Mouse (Mus musculus) thymus, postnatal 14 days (tissue): Measurements from ENCODE around the gene Ttc25.
A peak's percentile ranks its signal among the peaks of the same experiment; 100 is the strongest.
"Not testable (repeated sequence)": the region's sequence is repeated elsewhere in the genome, so short reads cannot be mapped to it uniquely, and the experiment has no call there.

Experiments used
- DNase-seq: peaks from one replicate; pipeline ENCODE4 v3.0.0; 2021

Ttc25 gene

DNA sequence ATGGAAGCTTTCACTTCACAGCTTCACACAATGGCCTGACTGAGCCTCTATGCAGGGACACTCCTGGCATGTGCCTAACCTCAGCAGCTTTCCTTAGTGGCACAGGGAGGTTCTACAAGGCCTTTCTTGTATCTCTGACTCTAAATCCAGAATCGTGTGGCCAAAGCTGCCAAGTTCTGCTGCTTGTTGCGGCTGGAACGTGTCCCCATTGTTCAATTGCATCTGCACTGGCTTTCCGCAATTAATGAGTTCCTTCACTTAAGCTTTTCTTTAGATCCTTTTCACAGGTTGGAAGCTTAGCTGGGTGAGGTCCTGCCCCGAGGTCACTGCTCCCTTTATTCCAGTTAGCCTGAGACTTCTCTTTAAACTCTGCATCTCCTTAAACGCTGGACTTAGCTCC is 11.5 kb upstream of the Ttc25 start:
- DNase-seq = no peak

DNA sequence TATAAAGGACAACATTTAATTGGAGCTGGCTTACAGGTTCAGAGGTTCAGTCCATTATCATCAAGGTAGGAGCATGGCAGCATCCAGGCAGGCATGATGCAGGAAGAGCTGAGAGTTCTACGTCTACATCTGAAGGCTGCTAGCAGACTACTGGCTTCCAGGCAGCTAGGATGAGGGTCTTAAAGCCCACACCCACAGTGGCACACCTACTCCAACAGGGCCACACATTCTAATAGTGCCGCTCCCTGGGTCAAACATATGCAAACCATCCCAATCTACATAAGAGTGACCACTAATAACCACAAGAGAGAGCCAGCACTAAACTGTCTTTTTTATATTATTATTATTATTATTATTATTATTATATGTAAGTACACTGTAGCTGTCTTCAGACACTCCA is 11.0 kb upstream of the Ttc25 start:
- not testable (repeated sequence) for DNase-seq

DNA sequence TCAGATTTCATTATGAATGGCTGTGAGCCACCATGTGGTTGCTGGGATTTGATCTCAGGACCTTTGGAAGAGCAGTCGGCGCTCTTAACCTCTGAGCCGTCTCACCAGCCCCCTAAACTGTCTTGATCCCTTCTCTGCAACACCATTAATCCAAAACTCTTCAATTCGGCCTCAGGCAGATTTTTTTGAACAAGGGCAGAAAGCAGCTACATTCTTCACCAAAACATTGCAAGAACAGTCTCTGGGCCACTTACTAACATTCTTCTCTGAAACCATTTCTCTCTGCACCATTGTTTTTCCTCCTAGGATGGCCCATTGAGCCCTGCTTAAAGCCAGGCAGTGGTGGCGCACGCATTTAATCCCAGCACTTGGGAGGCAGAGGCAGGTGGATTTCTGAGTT is 10.6 kb upstream of the Ttc25 start:
- not testable (repeated sequence) for DNase-seq

DNA sequence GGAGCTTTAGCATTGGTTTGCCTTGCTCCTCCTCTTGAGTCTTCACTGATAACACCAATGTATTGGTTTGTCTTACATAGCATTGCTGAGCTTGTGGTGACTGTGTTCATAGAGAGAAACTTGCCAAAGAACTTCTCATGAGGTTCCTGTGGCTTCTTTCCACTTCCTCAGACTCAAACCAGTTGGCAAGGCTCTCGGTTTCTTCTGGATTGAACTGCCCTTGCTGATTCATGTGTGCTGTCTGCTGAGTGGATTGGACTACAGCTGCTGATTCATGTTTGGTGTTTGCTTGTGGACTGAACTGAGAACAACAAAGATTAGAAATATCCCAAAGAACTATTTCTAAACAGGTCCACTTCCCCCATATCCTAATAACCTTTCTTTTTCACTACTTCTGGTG is 9.4 kb upstream of the Ttc25 start:
- DNase-seq = no peak

DNA sequence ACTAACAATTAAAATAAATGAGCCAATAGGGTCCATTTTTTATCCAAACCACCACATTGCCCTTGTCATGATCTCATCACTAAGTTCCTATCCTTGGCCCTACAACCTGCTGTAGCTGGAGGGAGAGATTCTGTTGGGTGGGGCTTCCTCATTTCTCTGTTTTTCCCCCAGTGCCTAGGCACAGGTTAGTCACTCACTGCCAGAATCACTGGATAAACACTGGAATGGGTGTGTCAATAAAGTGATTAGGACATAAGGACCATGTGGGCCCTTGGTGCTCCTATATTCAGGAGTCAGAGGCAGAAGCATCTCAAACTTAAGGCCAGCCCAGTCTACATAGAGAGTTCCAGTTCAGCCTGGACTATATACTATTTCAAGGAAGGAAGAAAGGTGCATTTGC is 8.9 kb upstream of the Ttc25 start:
- no peak for DNase-seq

GRCm38 (mm10) chr11:100540966-100541365 is 4.4 kb upstream of the Ttc25 start:
- no peak for DNase-seq

DNA sequence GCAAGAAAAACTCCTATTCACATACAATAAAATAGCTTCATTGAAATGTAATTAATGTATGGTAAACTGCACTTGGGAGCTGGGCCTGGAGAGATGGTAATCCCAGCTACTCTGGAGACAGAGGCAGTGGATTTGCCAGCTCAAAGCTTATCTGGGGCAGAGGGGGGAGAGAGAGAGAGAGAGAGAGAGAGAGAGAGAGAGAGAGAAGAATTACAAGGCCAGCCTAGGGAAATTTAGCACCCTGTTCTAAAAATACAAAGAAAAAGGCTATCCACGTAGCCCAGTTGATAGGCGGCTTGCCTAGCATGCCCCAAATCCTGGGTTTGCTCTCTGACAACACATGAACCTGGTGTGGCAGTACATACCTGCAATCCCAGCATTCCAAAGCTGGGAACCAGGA is 3.8 kb upstream of the Ttc25 start:
- no peak for DNase-seq

- no peak for DNase-seq
Observed at GRCm38 (mm10) chr11:100545746-100546085, 309 bp downstream of the Ttc25 start.

GRCm38 (mm10) chr11:100546955-100547354 is 1.5 kb downstream of the Ttc25 start:
- no peak for DNase-seq

GRCm38 (mm10) chr11:100548141-100548540 is 2.7 kb downstream of the Ttc25 start:
- DNase-seq = no peak

DNA sequence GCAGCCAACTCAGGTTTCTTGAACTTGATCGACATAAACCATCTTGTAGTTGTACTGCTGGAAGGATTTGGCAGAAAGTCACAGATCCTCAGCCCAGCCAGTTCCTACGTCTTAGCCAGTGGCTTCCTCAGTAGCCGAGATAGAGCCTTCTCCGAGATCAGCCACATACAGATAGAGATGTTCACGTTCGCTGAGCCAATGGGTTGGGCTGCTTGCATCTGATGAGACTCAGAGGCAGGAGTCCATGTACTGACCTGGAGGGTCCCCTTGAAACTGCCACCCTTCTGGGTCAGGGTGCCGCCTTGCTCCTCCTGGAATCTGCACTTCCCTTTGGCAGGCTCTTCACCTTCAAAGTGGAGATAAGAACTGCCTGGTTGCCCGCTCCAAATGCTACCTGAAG is 4.1 kb downstream of the Ttc25 start:
- no peak for DNase-seq

GRCm38 (mm10) chr11:100550101-100550500 is 4.7 kb downstream of the Ttc25 start:
- DNase-seq = no peak

- no peak for DNase-seq
Observed at GRCm38 (mm10) chr11:100552842-100553241, 7.4 kb downstream of the Ttc25 start.

DNA sequence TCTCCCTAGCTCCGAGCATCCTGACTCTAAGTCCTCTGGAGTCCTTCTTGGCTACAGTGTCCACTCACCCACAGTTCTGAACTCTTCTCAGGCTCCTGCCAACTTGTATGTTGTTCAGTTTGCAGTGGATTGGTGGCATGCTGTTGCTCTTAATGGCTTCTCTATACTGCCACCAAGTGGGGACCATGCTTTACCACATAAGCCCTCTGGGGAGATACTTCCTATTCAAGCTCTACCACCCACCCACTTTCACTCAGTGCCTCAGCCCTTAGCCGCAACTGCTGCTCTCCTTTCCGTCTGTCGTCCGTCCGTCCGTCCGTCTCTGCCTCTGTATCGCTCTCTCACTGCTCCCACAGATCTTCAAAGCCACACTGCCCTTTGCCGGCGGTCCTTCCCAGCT is 10.2 kb downstream of the Ttc25 start:
- DNase-seq = peak; percentile 80

GRCm38 (mm10) chr11:100557563-100557962 is 12.2 kb downstream of the Ttc25 start:
- DNase-seq = no peak

DNA sequence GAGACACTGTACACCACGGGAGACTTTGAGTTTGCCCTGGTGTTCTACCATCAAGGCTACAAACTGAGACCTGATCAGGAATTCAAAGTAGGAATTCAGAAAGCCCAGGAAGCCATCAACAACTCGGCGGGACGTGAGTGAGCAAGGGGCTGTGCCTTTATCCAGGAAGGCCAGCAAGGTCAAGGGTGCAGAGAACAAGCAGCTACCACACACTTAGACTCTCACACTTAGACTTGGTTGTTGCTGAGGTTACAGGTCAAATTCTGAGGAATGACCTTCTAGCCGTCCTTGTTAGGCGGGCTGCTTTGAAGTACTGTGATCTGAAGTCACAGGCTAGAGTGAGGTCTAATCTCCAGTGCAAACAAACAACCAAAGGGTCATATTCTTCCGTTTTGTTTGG is 14.1 kb downstream of the Ttc25 start:
- DNase-seq = no peak

GRCm38 (mm10) chr11:100561748-100562147 is 16.3 kb downstream of the Ttc25 start:
- DNase-seq = no peak

GRCm38 (mm10) chr11:100564297-100564696 is 18.9 kb downstream of the Ttc25 start:
- DNase-seq = no peak

DNA sequence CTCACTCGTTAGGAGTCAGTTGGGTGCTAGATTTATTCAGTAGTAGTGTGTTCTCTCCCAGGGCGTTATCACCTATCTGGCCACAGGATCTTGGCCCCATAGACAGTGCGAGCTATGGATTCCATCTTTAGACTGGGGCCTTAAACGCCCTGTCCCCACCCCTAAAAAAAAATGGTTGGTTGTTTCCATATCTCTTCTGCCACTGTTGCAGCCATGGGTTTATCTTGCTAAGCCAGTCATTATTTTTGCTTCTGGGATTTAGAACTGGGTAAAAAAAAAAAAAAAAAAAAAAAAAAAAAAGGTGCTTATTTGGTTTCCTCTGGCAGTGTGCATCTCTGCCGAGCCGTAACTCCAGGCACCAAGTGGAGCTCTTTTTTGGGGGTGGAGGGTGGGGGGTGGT is 19.3 kb downstream of the Ttc25 start:
- DNase-seq = no peak

- DNase-seq = no peak
Observed at GRCm38 (mm10) chr11:100567229-100567628, 21.8 kb downstream of the Ttc25 start.

DNA sequence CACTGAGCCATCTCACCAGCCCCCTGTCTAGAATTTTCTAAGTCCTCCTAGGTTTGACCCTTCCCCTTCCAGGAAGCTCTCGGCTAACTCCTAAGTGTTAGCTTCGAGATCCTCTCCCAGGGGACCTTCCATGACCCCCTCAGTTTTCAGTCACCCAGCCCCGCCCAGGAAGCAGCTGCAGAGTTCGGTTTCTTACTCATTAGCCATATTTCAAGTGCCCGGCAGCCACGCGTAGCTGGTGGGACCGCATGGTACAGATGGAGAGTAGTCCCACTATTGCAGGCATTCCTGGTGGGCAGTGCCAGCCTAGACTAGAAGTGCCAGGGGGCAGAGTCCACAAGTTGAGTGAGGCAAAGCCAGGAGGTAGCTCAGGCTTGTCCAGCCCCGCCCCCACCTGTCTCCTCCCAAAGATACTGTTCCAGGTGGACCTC is 22.4 kb downstream of the Ttc25 start:
- DNase-seq = no peak

DNA sequence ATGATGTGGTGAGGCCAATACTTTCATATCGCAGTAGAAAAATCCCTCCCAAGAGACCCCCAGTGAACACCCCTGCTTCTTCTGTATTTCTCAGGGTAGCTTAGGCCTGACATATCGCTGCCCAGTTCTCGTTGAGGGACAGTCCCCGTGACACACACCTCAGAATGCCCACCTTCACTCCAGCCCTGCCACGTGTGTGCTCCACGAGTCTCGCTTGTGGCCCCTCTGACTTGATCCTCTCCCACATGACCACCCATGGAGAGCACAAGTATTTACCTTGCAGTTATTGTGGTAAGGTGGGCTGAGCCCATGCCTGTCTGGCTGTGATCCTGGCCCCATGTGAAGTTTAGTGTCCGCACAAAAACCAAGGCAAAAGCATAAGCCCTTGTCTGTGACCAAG is 23.3 kb downstream of the Ttc25 start:
- DNase-seq = no peak

GRCm38 (mm10) chr11:100569789-100570188 is 24.4 kb downstream of the Ttc25 start:
- DNase-seq = no peak

DNA sequence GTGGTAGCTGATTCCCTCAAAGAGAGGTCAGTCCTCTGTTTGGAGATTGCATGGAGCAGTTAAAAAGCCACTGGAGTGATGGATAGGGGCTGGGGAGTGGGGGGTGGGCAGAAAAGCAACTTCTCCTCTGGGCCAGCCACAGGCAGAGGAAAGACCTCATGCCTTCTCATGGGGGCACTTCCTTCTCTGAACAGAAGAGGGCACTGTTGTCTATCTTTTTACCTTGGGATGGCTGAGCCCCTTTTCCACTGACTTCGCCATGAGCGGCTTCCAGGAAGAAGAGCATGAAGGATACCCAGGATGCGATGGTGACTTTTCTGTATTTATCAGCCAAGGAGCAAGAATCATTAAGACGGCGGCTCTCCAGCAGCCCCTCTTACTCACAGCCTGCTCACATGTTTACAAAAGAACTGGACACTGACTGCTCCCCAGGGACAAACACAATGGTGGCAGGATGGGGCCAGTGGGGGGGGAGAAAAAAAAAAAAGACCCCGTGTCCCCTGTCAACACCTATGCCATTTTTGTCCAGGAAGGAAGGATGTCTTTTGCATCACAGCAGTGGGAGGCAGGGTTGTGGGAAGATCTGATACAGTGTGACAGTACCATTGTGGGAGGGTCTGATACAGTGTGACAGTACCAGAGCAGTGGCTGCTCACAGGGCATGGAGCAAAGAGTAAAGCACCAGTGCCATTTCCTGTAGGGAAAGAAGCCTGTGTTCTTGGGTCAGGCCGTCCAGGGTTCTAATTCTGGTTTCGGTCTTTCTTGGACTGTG is 25.2 kb downstream of the Ttc25 start:
- peak; percentile 80 for DNase-seq

DNA sequence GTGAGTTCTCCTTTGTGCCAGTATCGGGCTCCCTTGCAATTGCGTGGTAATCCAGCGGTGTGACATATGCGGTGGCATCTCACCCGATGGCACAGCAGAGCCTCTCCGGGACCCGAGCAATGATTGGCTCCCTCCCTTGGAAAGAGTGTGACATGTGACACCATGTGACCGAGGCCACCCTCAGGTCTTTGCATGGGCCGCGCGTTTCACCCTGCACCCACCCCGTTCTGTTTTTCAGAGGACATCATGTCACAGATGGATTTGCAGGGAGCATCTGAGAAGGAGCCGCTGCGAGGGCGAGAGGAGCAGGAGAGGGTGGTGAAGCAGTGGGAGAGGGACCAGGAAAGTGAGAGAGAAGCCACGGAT is 25.8 kb downstream of the Ttc25 start:
- DNase-seq = no peak

DNA sequence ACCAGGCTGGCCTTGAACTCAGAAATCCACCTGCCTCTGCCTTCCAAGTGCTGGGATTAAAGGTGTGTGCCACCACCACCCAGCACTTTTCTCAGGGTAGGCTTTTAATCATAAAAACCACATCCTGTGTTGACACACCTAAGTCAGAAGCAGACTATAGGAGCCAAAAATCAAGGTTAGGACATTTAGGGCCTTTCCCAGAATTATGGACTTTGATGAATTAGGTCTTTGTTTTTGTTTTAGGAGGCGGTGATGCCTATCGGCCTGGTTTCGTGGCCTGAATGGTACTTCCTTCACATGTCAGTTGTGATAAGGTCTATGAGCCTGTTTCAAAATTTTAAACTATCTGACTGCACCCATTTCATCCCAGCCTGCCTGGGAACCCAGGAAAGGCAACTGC is 28.8 kb downstream of the Ttc25 start:
- DNase-seq = no peak
